Mouse (Mus musculus) heart, adult 2 months (tissue): ENCODE results near the gene Cnep1r1.

Experiments used
- CTCF ChIP-seq: fragments of 200-600 bp; IDR thresholded peaks from 2 replicates; pipeline ENCODE4 v1.8.1; 2022; ENCODE audit warnings: antibody characterized with exemption, mild to moderate bottlenecking, moderate library complexity
- EP300 ChIP-seq: fragments of 200-500 bp; IDR thresholded peaks from 2 replicates; pipeline ENCODE4 v1.6.1; 2011; ENCODE audit warnings: low read depth, low read length, control low read depth; ENCODE audit not compliant: insufficient read depth
- POLR2A ChIP-seq: fragments of 200-500 bp; IDR thresholded peaks from 2 replicates; pipeline ENCODE4 v1.6.1; 2011; ENCODE audit warnings: mild to moderate bottlenecking, low read depth, low read length, control low read depth; ENCODE audit not compliant: insufficient read depth

DNA sequence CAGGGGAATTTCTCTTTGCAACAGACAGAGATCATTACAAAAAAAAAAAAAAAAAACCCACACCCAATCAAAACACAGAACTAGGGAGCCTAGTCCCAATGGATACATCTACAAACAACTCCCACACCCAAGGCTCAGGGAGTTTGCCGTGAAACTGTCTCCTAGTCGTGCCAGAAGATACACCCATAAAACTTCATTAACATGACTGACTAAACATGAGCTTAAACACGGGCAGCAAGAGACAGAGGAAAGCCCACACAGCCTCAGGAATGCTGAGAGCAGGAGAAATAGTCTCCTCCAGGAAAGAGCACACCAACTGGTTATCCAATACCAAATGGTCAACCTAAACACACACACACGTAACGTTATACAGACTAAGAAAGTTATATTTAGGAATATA is 36.4 kb upstream of the Cnep1r1 start:
- TF ChIP-seq CTCF (no peak), POLR2A (no peak), EP300 (no peak)
